Mouse (Mus musculus) liver, postnatal 0 days (tissue): ENCODE measurements around the gene Ano3.

Experiments
- CTCF ChIP-seq: sonication (generic); IDR thresholded peaks from 2 replicates; pipeline ENCODE4 v1.5.1; 2016; ENCODE audit warnings: antibody characterized with exemption, low read depth
- EP300 ChIP-seq: IDR thresholded peaks from 2 replicates; pipeline ENCODE4 v1.6.1; 2016; ENCODE audit warnings: antibody characterized with exemption, low read depth, mild to moderate bottlenecking

- TF ChIP-seq CTCF (no peak), EP300 (no peak)
Observed at GRCm38 (mm10) chr2:110795928-110796327, 154.8 kb downstream of the Ano3 start.
